Mouse (Mus musculus) spleen, adult 18-20 months (tissue): ENCODE results near the gene Chodl.

Source experiments
- DNase-seq, 2 experiments: peaks; one replicate each; pipeline ENCODE4 v3.0.0; 2022; ENCODE audit warnings: mixed read lengths in 2 of 2

The Chodl gene

DNA sequence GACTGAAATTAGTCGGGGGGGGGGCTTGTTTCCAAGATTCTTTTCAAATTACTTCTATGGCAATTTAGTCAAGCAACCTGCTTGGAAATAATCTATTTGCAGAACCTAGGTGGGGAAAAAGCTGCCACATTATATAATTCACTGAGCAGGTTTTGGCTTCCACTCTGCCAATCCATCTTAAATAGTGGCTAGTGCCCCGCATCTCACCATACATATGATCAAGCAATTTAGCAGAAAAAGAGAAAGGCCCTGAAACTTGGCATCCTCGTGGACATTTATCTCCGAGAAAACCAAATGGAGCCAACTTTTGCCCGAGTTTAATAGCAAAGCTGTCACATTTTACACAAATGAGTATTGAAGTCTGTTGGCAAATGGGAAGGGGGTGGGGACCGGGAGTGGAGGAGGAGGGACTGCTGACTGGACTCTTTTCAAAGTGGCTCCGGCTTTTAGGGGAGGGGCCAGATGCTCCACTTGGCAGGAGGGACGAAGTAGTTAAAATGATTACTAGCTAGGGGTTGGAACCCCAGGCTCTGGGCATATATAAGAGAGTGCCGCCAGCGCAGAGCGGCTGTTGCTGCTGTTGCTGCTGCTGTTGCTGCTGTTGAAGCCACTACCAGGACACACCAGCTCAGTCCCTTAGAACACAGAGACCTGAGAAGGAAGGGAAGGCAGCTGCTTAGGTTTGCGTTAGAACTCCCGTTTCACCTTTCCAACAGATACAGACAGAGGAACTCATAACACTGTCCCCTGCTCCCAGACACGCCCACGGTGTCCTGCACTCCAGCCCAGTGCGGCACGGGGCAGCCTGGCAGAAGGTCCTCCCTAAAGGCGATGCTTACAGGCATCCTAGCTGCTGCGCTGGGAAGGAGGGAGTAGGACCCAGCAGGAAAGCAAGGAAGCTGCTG is at the start of gene Chodl:
Gene Chodl (plus strand): TSS at position 567 of the 905 bp plus-strand sequence.
- DNase-seq = no peak

DNA sequence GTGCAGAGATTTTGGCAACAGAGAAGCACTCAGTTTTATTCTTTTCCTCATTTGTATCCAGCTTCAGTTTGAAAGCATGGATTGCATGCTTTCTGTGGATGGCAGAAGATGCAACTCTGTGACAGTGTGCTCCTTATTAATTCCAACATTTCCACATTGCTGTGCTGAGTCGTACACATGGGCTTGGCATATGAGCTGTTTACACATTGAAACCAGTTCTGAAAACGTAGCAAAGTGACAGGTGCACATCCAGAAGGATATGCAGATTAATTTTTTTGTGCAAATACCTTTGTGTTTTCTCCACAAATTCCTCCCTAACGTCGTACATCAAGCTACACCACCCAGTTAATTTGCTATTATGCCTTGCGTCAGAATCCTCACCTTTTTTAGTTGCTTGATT is 8.1 kb upstream of the Chodl start:
- DNase-seq = no peak

DNA sequence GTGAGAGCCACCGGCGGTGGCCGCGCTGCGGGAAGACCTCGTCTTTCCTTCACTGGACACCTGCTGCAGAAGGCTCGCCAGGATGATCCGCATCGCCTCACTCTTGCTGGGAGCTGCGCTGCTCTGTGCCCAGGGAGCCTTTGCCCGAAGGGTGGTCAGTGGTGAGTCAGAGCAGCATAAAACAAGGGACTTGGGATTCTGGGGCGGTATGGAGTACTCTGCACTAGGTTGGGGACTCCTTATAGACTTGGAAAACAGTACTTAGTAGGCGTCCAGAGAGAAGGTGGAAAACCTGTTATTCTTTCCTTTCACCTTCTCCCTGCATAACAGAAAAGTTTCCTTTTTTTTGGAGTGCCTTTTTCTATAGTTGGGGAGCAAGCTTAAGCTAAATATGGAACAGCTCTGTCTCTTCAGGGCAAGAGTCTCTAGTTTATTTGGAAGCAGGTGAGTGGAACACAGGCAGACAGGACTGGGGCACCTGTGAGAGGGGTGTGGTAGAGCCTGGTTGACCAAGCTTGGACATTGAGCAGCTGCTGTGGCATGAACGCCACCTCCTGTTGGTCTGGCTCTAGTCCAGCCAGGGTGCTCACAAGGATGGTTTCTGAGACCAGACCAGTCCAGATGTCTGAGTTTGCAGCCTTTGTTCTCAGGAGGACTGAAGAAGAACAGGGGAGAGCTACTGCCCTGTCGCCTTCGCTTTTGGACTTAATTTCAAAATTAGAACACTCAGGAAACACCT is 708 bp downstream of the Chodl start:
- no peak for DNase-seq

DNA sequence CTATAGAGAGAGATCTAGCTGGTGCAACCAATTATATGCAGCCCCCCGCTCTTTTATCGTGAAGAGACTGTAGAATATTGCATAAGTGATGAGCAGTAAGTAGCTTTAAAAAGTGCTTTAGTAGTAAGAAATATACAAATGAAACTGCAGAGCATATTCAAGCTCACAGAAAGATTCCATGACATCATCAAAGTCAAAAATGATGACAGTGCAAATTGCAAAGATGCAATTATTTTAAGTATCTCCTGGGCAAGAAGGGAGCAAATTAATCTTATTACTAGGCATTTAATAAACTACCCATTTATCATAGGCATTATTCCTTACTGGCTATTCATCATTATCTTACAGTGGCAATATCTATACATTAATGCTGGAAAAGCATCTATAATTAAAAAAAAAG is 3.5 kb downstream of the Chodl start:
- DNase-seq = no peak

DNA sequence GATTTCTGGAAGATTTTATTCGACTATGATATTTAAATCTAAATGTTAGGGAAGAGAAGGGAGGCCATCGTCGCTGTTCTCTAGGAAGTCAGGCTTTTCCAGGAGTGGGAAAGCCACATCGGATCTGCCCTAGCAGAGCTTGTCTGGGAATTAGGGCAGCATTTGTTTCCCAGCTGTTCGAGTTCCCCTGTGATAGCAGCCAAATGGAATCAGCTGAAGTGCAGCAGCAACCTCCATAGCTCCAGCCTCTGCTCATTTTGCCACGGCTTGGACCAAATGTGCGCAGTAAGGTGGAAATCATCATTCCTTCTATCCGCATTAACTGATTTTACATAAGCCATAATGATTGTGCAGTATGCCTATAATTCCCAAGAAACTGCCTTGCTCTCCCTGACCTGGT is 7.0 kb downstream of the Chodl start:
- no peak for DNase-seq

DNA sequence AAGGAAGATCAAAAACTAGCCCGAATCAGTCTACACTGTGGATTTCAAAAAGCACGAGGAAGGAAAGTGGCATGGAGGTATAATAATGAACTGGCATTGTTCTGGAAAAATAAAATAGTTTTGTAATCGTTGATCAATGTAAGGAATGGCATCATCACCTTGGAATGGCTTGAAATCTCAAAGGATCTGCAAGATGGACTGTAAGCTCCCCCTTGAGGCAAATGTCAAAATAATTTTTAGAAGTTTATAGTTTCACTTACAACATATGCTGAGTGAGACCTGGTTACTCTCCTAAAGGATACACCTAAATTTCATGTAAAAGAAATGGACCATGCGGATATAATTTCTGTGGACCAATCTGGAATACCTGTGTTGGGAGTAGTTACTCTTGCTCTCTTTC is 19.6 kb downstream of the Chodl start:
- DNase-seq = no peak

DNA sequence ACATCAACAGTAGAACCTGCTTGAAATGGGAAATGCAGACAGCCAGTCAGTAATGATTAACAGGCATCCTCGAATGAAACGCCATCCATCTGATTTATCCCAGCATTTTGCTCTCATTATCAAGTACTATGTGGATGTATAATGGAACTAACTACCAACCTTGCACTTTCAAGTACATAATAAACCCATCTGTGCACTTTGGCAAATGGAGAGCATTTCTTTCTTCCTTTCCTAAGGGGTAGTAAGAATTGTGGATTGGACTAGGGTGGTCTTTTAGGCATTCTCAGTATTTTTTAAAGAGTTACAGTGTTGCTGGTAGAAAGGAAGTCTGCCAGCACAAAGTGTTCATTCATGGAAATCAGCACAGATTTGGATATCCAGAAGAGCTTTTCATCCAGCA is 26.7 kb downstream of the Chodl start:
- no peak for DNase-seq

DNA sequence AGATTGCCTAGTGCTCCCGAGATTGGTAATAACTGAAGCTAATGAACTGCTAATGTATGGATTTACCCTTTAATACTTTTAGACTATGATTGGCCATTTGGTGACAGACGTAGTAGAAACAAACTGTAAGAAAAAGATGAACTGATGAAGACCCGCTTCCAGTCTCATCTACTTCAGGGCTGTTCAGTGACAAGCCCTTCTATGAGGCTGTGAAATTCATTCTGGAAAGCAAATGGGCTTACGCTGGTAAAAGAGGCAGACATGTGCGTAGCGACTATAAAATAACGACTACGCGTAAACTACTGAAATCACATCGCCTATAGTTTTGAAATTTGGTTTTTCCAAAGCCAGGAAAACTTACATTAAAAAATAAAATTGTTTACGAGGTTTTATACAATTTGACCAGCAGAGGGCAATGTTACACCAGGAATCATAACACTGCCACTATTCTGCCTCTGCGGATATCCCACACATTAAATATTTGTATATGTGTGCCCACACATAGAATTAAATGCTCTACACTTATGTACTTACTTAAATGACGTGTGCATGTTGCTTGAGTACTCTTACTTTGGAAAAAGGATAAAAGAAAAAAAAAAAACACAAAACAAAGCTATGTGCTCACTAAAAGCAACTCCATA is 38.5 kb downstream of the Chodl start:
- no peak for DNase-seq

DNA sequence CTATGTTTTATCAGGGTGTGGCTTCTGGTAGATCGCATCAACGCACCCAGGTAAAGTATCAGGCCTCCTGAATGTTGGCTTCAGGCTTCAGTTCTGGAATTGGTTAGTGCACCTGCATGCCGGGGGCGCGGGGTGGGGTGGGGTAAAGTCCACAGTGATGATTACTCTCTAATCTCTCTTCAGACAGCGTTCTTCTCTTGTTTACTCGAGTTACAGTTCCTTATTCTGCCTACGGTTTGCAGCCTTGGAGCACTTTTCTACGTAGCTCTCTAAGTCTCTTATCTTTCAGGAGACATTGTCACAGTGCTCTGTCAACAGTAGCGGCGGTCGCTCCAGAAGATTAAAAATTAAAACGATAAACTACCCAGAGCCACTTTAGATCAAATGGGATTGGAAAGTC is 43.4 kb downstream of the Chodl start:
- DNase-seq = no peak

DNA sequence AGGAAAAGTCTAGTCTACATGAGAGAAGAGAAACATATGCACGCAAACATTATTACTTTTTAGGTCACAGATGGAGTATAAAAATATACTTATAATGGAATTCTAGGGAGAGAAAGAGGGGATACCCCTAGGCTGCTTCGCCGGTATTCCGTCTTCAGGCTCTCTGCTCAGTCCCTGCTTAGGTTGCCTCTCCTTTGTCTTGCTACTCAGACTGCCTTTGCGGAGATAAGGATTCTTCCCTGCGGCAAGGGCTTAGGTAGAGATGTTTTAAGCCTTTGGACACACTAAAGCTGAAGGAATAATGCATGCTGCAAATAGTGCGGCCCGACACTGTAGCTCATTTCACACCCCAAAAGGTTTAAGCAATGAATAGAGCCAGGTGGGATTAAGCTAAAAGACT is 45.6 kb downstream of the Chodl start:
- DNase-seq = no peak
